Mouse (Mus musculus): ENCODE results near the gene Vmac. TPM values are rescaled to one million over a fixed set of nuclear protein-coding genes. Genes with fewer than 3 reads are reported as not detected.

Vmac gene
- total RNA-seq, 1 experiment: 7.7 TPM

DNA sequence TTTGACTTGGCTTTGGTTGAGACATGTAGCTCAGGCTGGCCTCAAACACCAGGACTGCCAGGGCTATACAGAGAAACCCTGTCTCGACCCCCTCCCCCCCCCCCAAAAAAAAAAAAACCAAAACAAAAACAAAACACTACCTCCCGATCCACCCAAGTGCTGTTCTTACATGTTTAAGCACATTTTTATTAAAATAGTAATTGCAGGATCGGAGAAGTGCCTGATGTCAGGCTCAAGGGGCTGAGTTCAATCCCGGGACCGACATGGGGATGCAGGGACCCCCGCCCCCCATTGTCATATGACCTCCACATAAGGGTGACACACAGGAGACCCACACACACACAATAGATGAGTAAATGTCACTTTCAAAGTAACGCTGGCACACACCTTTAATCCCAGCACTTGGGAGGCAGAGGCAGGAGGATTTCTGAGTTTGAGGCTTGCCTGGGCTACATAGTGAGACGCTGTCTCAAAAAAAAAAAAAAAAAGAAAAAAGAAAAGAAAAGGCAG lies 46.0 kb upstream of the Vmac start:
- peak overlapping the region; percentile 18; the same call in 1 of the 2 replicates for H3K9ac ChIP-seq (ENCODE audit: insufficient read depth, low read depth, low read length, poor library complexity, severe bottlenecking)
- in situ Hi-C loops (cut with MboI; ENCODE audit: low sequenced_read_pairs in 2 of 2, unreplicated experiment in 2 of 2): no loop called here
- H3K27ac ChIP-seq (ENCODE audit: insufficient read depth, low read depth, low read length, poor library complexity, severe bottlenecking): no peak overlapping the region; the same call in 1 of the 2 replicates
- peaks cover 20% of the 10 kb centered on the region for H3K36me3 ChIP-seq (ENCODE audit: control insufficient read depth, insufficient read depth, low read length, poor library complexity, severe bottlenecking)
- H3K4me1 ChIP-seq (ENCODE audit: control insufficient read depth in 2 of 2, insufficient read depth in 2 of 2, low read length in 2 of 2, poor library complexity in 1 of 2): peaks cover 0 to 23% of the 10 kb centered on the region in 2 experiments; a peak in 1 of 4 replicates
- DNase-seq (ENCODE audit: low read depth, low spot score): no peak
- no peaks in the 10 kb centered on the region for H3K9me3 ChIP-seq (ENCODE audit: control insufficient read depth, insufficient read depth, low read depth, low read length)
- TF ChIP-seq CHD2 (IDR thresholded peaks at IDR 0.05; ENCODE audit: low read depth, low read length): no peak
- TF ChIP-seq MAFK (IDR thresholded peaks at IDR 0.05; ENCODE audit: insufficient read depth, low read depth, low read length): no peak
- TF ChIP-seq ZC3H11A (IDR thresholded peaks at IDR 0.05; ENCODE audit: borderline replicate concordance, low read depth, low read length): no peak
- no peak for TF ChIP-seq HCFC1 (IDR thresholded peaks at IDR 0.05; ENCODE audit: borderline replicate concordance, insufficient read depth, low read length)
- TF ChIP-seq ZNF384 (IDR thresholded peaks at IDR 0.05; ENCODE audit: low read depth, low read length): no peak
- H3K4me3 ChIP-seq (ENCODE audit: insufficient read depth in 1 of 2, low read depth in 1 of 2, low read length in 2 of 2, poor library complexity in 1 of 2, severe bottlenecking in 1 of 2): peak overlapping the region; percentile 84 to 97; a peak in 3 of 4 replicates

GRCm38 (mm10) chr17:56762769-56763731 lies 45.2 kb upstream of the Vmac start:
- Histone ChIP-seq H3K4me3 (ENCODE audit: insufficient read depth in 1 of 2, low read depth in 1 of 2, low read length in 2 of 2, poor library complexity in 1 of 2, severe bottlenecking in 1 of 2) (peak overlapping the region; percentile 72 to 74; a peak in 3 of 4 replicates), H3K4me1 (ENCODE audit: control insufficient read depth in 2 of 2, insufficient read depth in 2 of 2, low read length in 2 of 2, poor library complexity in 1 of 2) (peaks cover 0 to 21% of the 10 kb centered on the region in 2 experiments; a peak in 1 of 4 replicates), H3K9ac (ENCODE audit: insufficient read depth, low read depth, low read length, poor library complexity, severe bottlenecking) (peak overlapping the region; percentile 60), H3K36me3 (ENCODE audit: control insufficient read depth, insufficient read depth, low read length, poor library complexity, severe bottlenecking) (peaks cover 13% of the 10 kb centered on the region), H3K9me3 (ENCODE audit: control insufficient read depth, insufficient read depth, low read depth, low read length) (no peaks in the 10 kb centered on the region), H3K27ac (ENCODE audit: insufficient read depth, low read depth, low read length, poor library complexity, severe bottlenecking) (peak overlapping the region; percentile 31)
- no peak for DNase-seq (ENCODE audit: low read depth, low spot score)
- in situ Hi-C loops (cut with MboI; ENCODE audit: low sequenced_read_pairs in 2 of 2, unreplicated experiment in 2 of 2): no loop called here
- TF ChIP-seq CHD2 (IDR thresholded peaks at IDR 0.05; ENCODE audit: low read depth, low read length): no peak
- TF ChIP-seq HCFC1 (IDR thresholded peaks at IDR 0.05; ENCODE audit: borderline replicate concordance, insufficient read depth, low read length): 0 out of 2 replicates have a peak, but pooled peaks have one; percentile 41

- Histone ChIP-seq H3K9me3 (ENCODE audit: control insufficient read depth, insufficient read depth, low read depth, low read length) (no peaks in the 10 kb centered on the region), H3K4me3 (ENCODE audit: insufficient read depth in 1 of 2, low read depth in 1 of 2, low read length in 2 of 2, poor library complexity in 1 of 2, severe bottlenecking in 1 of 2) (peak overlapping the region; percentile 72 to 74), H3K36me3 (ENCODE audit: control insufficient read depth, insufficient read depth, low read length, poor library complexity, severe bottlenecking) (peaks cover 4% of the 10 kb centered on the region; the same call in 1 of the 2 replicates), H3K27ac (ENCODE audit: insufficient read depth, low read depth, low read length, poor library complexity, severe bottlenecking) (peak overlapping the region; percentile 14; the same call in 1 of the 2 replicates), H3K9ac (ENCODE audit: insufficient read depth, low read depth, low read length, poor library complexity, severe bottlenecking) (peak overlapping the region; percentile 78), H3K4me1 (ENCODE audit: control insufficient read depth in 2 of 2, insufficient read depth in 2 of 2, low read length in 2 of 2, poor library complexity in 1 of 2) (peaks cover 0 to 15% of the 10 kb centered on the region in 2 experiments; a peak in 2 of 4 replicates)
- in situ Hi-C loops (cut with MboI; ENCODE audit: low sequenced_read_pairs in 2 of 2, unreplicated experiment in 2 of 2): no loop called here
- DNase-seq (ENCODE audit: low read depth, low spot score): no peak
- TF ChIP-seq ZC3H11A (IDR thresholded peaks at IDR 0.05; ENCODE audit: borderline replicate concordance, low read depth, low read length) (no peak), ZNF384 (IDR thresholded peaks at IDR 0.05; ENCODE audit: low read depth, low read length) (no peak)
These were observed 44.2 kb upstream of the Vmac start for GRCm38 (mm10) chr17:56761991-56762410.

DNA sequence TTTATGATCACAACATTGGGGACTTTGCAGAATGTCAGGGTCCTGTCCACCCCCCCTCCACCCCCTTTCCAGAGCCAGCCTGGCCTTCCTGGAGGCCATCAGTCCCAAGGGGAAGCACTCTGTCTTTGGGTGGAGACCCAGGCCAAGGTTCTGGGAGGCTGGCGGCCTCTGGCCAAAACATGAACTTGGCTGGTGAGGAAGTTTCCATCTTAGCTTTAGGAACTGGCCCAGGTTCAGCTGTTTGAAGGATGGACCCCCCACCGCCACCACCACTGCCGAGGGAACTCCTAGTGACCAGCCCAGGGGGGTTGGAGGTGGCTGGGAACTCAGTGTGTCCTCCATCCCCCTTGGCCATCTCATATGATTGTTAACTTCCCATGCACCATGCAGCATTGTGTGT lies 43.3 kb upstream of the Vmac start:
- Histone ChIP-seq H3K9ac (ENCODE audit: insufficient read depth, low read depth, low read length, poor library complexity, severe bottlenecking) (no peak overlapping the region), H3K9me3 (ENCODE audit: control insufficient read depth, insufficient read depth, low read depth, low read length) (no peaks in the 10 kb centered on the region), H3K27ac (ENCODE audit: insufficient read depth, low read depth, low read length, poor library complexity, severe bottlenecking) (no peak overlapping the region), H3K4me1 (ENCODE audit: control insufficient read depth in 2 of 2, insufficient read depth in 2 of 2, low read length in 2 of 2, poor library complexity in 1 of 2) (peaks cover 0 to 19% of the 10 kb centered on the region in 2 experiments; a peak in 2 of 4 replicates), H3K36me3 (ENCODE audit: control insufficient read depth, insufficient read depth, low read length, poor library complexity, severe bottlenecking) (no peaks in the 10 kb centered on the region), H3K4me3 (ENCODE audit: insufficient read depth in 1 of 2, low read depth in 1 of 2, low read length in 2 of 2, poor library complexity in 1 of 2, severe bottlenecking in 1 of 2) (no peak overlapping the region)
- in situ Hi-C loops (cut with MboI; ENCODE audit: low sequenced_read_pairs in 2 of 2, unreplicated experiment in 2 of 2): no loop called here
- no peak for TF ChIP-seq ZC3H11A (IDR thresholded peaks at IDR 0.05; ENCODE audit: borderline replicate concordance, low read depth, low read length)
- no peak for TF ChIP-seq ZNF384 (IDR thresholded peaks at IDR 0.05; ENCODE audit: low read depth, low read length)
- no peak for TF ChIP-seq MAFK (IDR thresholded peaks at IDR 0.05; ENCODE audit: insufficient read depth, low read depth, low read length)
- no peak for TF ChIP-seq HCFC1 (IDR thresholded peaks at IDR 0.05; ENCODE audit: borderline replicate concordance, insufficient read depth, low read length)
- TF ChIP-seq CHD2 (IDR thresholded peaks at IDR 0.05; ENCODE audit: low read depth, low read length): no peak
- no peak for DNase-seq (ENCODE audit: low read depth, low spot score)
